Mouse (Mus musculus) thymus, postnatal 10 days (tissue): ENCODE measurements around the gene Zfp941.

ENCODE experiments used
- DNase-seq, 2 experiments: peaks; one replicate each; pipeline ENCODE4 v3.0.0; 2021; ENCODE audit warnings: low spot score in 2 of 2

Gene Zfp941

GRCm38 (mm10) chr7:140840750-140841735 lies 19.1 kb upstream of the Zfp941 start:
- DNase-seq = no peak

- DNase-seq = no peak
Observed at GRCm38 (mm10) chr7:140839556-140839955, 17.6 kb upstream of the Zfp941 start.

DNA sequence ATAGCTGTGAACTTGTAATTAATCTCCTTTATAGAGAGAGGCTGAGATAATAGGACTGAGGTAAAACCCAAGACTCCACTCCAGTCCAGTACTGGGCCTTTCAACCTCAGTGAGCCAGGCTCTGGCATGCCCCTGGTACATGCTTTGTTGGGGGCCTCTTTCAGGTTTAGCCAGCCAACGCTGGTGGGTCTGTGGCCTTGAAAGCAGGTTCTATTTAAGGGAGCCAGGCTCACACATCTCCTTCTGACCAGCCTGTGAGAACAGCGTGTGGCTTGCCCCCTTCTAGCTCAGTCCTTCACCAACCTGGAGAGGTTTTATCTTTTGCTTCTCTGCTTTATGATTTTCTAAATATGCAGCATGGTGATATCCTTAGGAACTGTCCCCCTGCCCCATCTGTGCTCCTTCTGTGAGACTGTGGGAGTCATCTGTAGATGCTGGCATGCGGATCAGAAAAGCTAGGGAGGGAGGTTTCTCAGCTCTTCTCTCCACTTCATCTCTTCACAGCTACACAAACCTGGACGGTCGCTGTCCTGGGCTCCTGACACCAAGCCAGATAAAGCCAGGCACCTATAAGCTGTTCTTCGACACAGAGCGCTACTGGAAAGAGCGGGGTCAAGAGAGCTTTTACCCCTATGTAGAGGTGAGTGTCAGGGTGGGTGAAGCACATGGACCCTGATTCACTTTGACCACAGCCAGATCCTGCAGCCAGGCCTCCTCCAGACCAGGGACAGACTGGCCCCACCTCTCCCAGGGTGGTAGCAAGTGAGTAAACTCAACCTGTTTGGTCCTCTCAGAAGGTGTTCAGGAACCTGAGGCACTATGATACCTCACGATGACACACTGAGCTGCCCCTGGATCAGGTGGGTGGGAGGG lies 14.5 kb upstream of the Zfp941 start:
- DNase-seq = no peak

DNA sequence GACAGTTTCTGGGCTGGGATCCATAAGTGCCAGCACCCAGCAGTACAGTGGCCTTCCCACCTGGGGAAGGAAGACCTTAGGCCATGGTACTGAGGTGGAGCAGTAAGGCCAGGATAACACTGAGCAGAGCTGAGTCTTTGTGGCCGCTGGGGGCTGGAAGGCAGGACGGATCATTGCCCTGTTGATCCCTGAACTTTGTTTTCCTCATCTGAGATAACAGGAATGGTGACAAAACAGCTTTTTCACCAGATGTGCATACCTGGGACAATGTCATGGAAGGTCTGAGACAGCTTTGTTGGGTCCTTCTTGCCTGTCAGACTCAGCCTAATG lies 13.7 kb upstream of the Zfp941 start:
- DNase-seq = no peak

DNA sequence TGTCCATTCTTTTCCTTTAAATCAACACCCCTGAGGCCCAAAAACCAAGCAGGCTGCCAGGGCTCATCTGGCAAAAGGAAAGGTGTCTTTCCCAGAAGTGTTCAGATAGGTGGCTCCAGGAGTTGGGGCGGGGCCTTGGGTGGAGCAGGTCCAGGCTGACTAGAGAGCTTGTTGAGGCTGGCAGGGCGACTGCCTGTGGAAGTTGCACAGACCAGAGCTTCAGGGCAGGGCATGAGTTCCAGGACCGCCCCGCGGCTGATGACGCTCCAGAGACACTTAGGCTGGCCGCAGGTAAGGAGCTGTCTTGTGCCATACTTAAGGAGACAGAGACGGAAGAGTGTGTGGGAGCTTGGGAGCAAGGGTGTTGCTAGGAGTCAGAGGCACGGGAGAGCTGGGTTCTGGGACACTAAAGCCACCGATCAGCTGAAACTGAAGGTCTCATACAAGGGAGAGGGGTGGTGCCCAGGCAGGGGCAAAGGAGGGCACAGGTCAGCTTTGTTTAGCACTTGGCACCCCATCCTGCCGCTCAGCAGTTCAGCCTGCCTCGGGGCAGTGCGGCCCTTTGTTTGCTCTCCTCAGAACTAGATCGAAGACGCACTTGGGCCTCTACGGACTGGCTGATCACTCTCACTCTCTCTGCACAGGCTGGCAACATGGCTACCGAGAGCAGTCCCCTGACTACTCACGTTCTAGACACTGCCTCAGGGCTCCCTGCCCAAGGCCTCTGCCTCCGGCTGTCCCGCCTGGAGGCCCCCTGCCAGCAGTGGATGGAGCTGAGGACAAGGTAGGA lies 13.2 kb upstream of the Zfp941 start, which contains the start of gene Urah:
Urah (plus strand) TSS at position 51 of the 790 bp plus-strand sequence.
- DNase-seq = no peak

DNA sequence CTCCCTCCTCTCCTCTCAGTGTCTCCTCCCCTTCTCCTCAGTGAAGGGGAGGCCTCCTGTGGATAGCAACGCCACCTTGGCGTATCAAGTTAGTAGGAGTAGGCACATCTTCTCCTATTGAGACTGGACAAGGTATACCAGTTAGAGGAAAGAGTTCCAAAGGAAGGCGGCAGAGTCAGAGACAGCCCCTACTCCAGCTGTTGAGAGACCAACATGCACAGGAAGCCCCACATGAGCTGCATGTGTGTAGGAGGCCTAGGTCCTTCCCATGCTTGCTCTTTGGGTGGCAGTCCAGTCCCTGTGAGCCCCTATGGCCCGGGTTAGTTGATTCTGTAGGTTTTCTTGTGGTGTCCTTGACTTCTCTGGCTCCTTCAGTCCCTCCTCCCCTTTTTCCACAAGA lies 11.4 kb upstream of the Zfp941 start:
- no peak for DNase-seq

GRCm38 (mm10) chr7:140831447-140831846 lies 9.5 kb upstream of the Zfp941 start:
- no peak for DNase-seq

GRCm38 (mm10) chr7:140828171-140828881 lies 6.3 kb upstream of the Zfp941 start:
- DNase-seq = no peak

DNA sequence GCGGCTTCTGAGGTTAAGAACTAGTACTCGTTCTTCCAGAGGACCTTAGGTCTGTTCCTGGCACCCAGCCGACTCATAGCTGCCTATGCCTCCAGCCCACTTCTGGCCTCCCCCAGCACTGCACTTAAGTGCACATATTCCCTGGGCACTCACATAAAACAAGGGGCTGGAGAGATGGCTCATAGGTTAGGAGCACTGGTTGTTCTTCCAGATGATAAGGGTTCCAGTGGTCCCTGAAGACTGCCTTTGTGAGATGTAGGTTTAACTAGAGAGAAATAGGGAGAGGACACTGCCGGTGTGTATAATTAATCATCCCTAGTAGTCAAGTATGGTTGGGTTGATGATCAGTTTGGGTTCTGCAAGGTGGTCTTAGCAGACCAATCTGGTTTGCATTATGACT lies 753 bp upstream of the Zfp941 start:
- no peak for DNase-seq

DNA sequence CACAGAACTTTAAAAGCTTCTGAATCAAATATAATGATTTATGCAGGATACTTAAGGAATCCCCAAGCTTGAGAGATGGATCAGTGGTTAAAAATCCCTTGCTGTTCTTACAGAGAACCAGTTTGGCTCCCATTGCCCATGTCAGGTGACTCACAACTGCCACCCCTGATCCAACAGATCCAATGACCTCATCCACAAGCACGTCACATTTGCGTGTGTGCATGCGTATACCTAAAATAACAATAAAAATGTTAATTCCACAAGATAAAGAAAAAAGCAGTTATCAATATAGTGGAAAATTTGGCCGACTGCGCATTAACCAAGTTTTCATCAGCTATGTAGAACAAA lies 699 bp downstream of the Zfp941 start:
- no peak for DNase-seq

DNA sequence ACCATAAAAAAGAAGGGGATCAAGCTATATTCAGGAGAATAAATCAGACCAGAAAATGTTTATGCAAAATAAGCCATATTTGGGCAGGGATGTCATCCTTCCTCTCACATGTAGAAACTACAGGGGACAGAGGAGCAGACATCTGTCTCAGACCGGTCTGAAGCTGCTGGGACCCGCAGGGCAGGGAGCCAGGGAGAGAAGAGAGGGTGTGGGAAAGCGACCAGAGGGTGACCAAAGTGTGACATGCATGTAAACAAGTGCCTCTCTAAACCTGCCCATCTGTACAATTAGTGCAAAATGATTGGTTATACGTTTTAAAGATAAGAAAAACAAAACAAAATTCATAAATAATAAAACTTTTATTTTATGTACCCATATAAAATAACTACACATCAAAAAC lies 1.8 kb downstream of the Zfp941 start:
- DNase-seq = no peak

- no peak for DNase-seq
Observed at GRCm38 (mm10) chr7:140812850-140813249, 9.1 kb downstream of the Zfp941 start.

GRCm38 (mm10) chr7:140811714-140812113 lies 10.3 kb downstream of the Zfp941 start:
- DNase-seq = no peak

GRCm38 (mm10) chr7:140810496-140810895 lies 11.5 kb downstream of the Zfp941 start:
- DNase-seq = no peak

DNA sequence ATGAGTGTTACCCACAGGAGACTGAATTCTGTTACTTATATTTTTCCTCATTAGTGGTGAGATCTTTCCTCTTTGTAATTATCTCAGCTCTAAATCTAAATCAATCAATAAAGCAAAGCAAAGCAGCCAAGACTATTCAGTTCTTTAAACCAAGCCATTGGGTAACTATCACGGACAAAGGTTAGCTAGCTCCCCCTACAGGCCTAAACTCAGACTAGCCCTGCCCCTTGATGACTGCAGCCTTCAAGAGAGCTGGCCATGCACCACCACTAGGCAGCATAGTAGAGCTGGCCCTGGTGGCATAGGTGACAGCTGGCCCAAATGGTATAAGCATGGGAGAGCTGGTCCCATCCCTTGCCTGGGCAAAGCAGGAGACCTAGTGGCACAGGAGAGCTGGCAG lies 16.3 kb downstream of the Zfp941 start:
- peak; percentile 15 to 60 for DNase-seq

- DNase-seq = no peak
Observed at GRCm38 (mm10) chr7:140802629-140803028, 19.3 kb downstream of the Zfp941 start.

DNA sequence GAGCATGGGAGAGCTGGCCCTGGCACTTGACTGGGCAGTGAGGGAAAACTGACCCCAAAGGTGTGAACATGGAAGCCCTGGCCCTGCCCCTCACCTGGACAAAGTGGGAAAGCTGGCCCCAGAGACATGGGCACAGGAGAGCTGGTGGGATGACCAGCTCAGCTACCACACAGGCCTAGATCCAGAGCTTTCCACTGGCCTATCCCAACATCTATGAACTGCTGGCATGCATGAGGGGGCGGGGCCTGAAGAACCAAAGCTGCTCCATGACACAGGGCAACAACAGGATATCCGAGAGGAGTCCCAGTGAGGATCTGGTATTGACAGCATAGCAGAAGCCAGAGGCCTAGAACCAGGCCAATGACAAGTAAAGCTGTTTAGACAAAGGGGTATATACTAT lies 23.8 kb downstream of the Zfp941 start:
- DNase-seq = no peak

DNA sequence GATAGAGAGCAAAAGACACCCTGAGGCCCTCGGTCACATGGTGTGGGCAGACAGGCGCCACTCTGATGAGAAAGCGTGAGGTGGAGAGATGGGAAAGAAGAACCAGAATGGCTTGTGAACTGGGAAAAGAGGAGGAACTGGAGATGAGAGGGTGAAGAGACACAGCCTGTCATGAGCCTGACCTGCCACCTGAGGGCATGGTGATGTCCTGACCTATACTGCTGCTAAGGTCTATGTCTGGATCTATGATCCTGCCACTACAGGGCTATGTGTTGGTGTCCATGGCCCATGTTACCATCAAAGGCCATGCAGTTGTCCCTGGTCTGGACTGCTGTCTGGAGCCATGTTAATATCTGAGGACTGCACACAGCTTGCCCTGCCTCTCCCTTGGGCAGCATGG lies 24.4 kb downstream of the Zfp941 start:
- no peak for DNase-seq

DNA sequence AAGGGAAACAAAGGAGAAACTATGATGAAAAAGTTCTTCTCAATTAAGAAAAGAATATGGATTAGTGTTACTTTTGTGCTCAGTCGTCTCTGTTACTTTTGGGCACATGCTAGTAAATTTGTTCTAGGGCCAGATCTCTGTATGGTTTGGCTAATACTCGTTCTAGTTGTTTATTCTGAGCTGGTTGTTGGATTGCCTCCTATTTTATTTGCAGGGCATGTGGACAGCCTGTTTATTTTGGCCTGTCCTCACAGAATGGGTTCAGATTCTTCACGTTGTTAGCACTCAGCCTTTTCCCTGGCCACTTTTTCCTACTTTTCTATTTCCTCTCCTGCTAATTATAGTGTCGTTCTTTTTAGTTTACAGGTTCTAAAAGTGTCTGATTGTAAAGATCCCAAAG lies 28.4 kb downstream of the Zfp941 start:
- no peak for DNase-seq

DNA sequence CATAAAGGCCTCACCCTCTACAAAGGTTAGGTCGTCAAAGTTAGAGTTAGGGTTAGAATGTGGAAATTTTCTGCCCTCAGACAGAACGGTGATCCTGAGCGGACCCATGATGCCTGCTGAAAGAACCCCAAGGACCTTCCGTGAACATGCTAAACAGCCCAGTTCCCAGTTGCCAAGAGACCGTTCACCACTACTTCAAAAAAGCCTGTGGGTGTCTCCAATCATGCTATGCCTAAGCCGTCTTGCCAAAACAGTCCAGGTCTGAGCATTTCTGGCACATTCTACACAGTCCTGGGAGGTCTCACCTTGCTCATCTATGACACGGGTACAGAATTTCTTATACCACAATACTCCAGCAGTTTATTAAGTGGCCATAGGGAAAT lies 33.9 kb downstream of the Zfp941 start:
- DNase-seq = no peak

GRCm38 (mm10) chr7:140787406-140788052 lies 34.4 kb downstream of the Zfp941 start, which contains the start of gene Syce1:
Gene Syce1, minus strand, starts transcription at chr7:140787852.
- no peak for DNase-seq
